Comparison of ENCODE assay signal across 27 mouse cellular contexts in the genomic region with DNA sequence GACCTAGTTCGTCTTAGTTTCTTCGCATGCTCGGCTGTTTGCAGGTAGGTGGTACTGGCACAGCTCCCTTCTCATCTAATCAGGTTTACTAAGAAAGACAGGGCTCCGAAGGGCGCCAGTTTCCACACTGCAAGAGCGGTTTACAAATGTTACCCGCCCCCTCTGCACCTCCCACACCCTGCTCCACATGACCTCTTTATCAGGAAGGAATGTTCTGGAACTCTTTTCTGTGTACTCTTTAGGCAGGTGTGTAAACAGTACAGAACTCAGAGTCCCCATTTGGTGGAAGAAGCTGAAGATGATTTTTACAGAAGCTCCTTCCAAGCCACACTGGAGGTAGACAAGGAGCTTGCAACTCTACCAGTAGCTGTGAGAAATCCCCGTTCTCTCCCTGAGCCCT. TPM values are rescaled to one million over a fixed set of nuclear protein-coding genes. Genes with fewer than 3 reads are reported as not detected.
DNase-seq lines count a peak whose midpoint lies in the region; ATAC-seq lines count a peak whose summit lies in the region.
"Had no signal": no experiment of that assay in that cellular context is flagged by ENCODE, and none has a peak within 500 bp of the region (broad histone marks: within the 10 kb centered on the region; RNA-seq: fewer than 3 reads in every experiment).

No protein-coding gene starts in this region.

- 69% methylated on average over 8 of the region's 8 CpGs for WGBS in liver, embryonic 11.5 days
- WGBS in embryonic facial prominence, embryonic 10.5 days, result 88% methylated on average over 8 of the region's 8 CpGs

- no peak for DNase-seq in frontal cortex, adult 2 months (ENCODE audit: extremely low spot score in 1 of 2, low spot score in 1 of 2)
- peak; percentile 13 for DNase-seq in lung, postnatal 25 days (ENCODE audit: low spot score)
- no peak for DNase-seq in lung, postnatal 14 days
- DNase-seq in lung, postnatal 36 days, result peak; percentile 23
- peak; percentile 3 for DNase-seq in yolk sac, embryonic 10.5 days (ENCODE audit: low spot score)
- DNase-seq in liver, embryonic 11.5 days (ENCODE audit: low spot score), result no peak
- no peak for DNase-seq in embryonic facial prominence, embryonic 10.5 days (ENCODE audit: low spot score)
- DNase-seq: adrenal gland, postnatal 14 days; cerebellum, adult 18-20 months; gastrocnemius, adult 2 months; kidney, adult 11 months; kidney, postnatal 25 days; liver, postnatal 0 days; right cerebral cortex, adult 18-20 months; thymus, postnatal 14 days had no signal

- H3K9me3 ChIP-seq in liver, embryonic 11.5 days (ENCODE audit: control insufficient read depth, low read length), result no peaks in the 10 kb centered on the region
- H3K9me3 ChIP-seq in embryonic facial prominence, embryonic 10.5 days, result no peaks in the 10 kb centered on the region
- H3K9me3 ChIP-seq: forebrain, embryonic 13.5 days; heart, embryonic 10.5 days; heart, embryonic 15.5 days; kidney, embryonic 15.5 days; limb, embryonic 13.5 days; liver, embryonic 12.5 days; midbrain, embryonic 12.5 days; neural tube, embryonic 12.5 days had no signal

- no peaks in the 10 kb centered on the region for H3K27me3 ChIP-seq in liver, embryonic 11.5 days (replicated peaks; ENCODE audit: control insufficient read depth, insufficient read depth, low read length)
- H3K27me3 ChIP-seq in embryonic facial prominence, embryonic 10.5 days (replicated peaks; ENCODE audit: low read depth, poor library complexity, severe bottlenecking), result no peaks in the 10 kb centered on the region
- H3K27me3 ChIP-seq: forebrain, embryonic 13.5 days; heart, embryonic 15.5 days; kidney, embryonic 15.5 days; limb, embryonic 13.5 days; liver, embryonic 12.5 days; midbrain, embryonic 12.5 days; neural tube, embryonic 12.5 days had no signal

- ATAC-seq in frontal cortex, adult (ENCODE audit: low TSS enrichment), result 0 out of 2 replicates have a peak, but pooled peaks have one; percentile 9
- no peak for ATAC-seq in liver, embryonic 11.5 days (replicated peaks; ENCODE audit: low FRiP score)
- ATAC-seq: forebrain, embryonic 13.5 days; hindbrain, embryonic 16.5 days; liver, embryonic 12.5 days; liver, postnatal 0 days had no signal

- no peak overlapping the region for H3K9ac ChIP-seq in liver, embryonic 11.5 days (ENCODE audit: low read depth, low read length)
- H3K9ac ChIP-seq: forebrain, embryonic 13.5 days; heart, embryonic 15.5 days; kidney, embryonic 15.5 days; limb, embryonic 13.5 days; liver, embryonic 12.5 days; liver, postnatal 0 days; midbrain, embryonic 12.5 days; neural tube, embryonic 12.5 days had no signal

- H3K4me2 ChIP-seq in liver, embryonic 11.5 days, result no peak overlapping the region
- H3K4me2 ChIP-seq: forebrain, embryonic 13.5 days; heart, embryonic 15.5 days; kidney, embryonic 15.5 days; limb, embryonic 13.5 days; liver, embryonic 12.5 days; midbrain, embryonic 12.5 days; neural tube, embryonic 12.5 days had no signal

- no peak overlapping the region for H3K27ac ChIP-seq in liver, embryonic 11.5 days (ENCODE audit: low read depth, low read length)
- H3K27ac ChIP-seq in embryonic facial prominence, embryonic 10.5 days (replicated peaks), result no peak overlapping the region
- H3K27ac ChIP-seq: forebrain, embryonic 13.5 days; gastrocnemius, adult 2 months; heart, embryonic 10.5 days; heart, embryonic 15.5 days; kidney, embryonic 15.5 days; left cerebral cortex, adult 2 months; limb, embryonic 13.5 days; liver, embryonic 12.5 days; midbrain, embryonic 12.5 days; neural tube, embryonic 12.5 days had no signal

- no peaks in the 10 kb centered on the region for H3K36me3 ChIP-seq in liver, embryonic 11.5 days (ENCODE audit: control insufficient read depth, insufficient read depth, low read length)
- H3K36me3 ChIP-seq in embryonic facial prominence, embryonic 10.5 days (replicated peaks), result no peaks in the 10 kb centered on the region
- H3K36me3 ChIP-seq: heart, embryonic 10.5 days; heart, embryonic 15.5 days; kidney, embryonic 15.5 days; limb, embryonic 13.5 days; liver, embryonic 12.5 days; midbrain, embryonic 12.5 days; neural tube, embryonic 12.5 days had no signal

- no peaks in the 10 kb centered on the region for H3K4me1 ChIP-seq in liver, embryonic 11.5 days (replicated peaks; ENCODE audit: control insufficient read depth, insufficient read depth, low read length)
- H3K4me1 ChIP-seq in embryonic facial prominence, embryonic 10.5 days, result no peaks in the 10 kb centered on the region
- H3K4me1 ChIP-seq: forebrain, embryonic 13.5 days; heart, embryonic 10.5 days; heart, embryonic 15.5 days; kidney, embryonic 15.5 days; limb, embryonic 13.5 days; liver, embryonic 12.5 days; midbrain, embryonic 12.5 days; neural tube, embryonic 12.5 days had no signal

- no peak overlapping the region for H3K4me3 ChIP-seq in liver, embryonic 11.5 days (ENCODE audit: low read depth, low read length)
- H3K4me3 ChIP-seq in embryonic facial prominence, embryonic 10.5 days, result no peak overlapping the region
- H3K4me3 ChIP-seq: forebrain, embryonic 13.5 days; gastrocnemius, adult 2 months; heart, embryonic 10.5 days; heart, embryonic 15.5 days; kidney, embryonic 15.5 days; left cerebral cortex, adult 2 months; limb, embryonic 13.5 days; liver, embryonic 12.5 days; midbrain, embryonic 12.5 days; myocyte; neural tube, embryonic 12.5 days had no signal

RNA-seq across cellular contexts. Expression of a gene that starts 31.2 kb away (rescaled TPM):
- 34.5 and 41.6 TPM in 2 replicates for polyA plus RNA-seq in frontal cortex, adult 2 months (2012; rRNA removed)
- polyA plus RNA-seq in liver, embryonic 11.5 days (2014; fragmentation: Nextera tagmentation; extraction: Ambion mirVana), result 1.3 and 1.6 TPM in 2 replicates
- 3.4 and 3.9 TPM in 2 replicates for polyA plus RNA-seq in embryonic facial prominence, embryonic 10.5 days (2016; fragmentation: Nextera tagmentation; extraction: Ambion mirVana)

Comparison
In these comparisons a context has a peak if more than half of its experiments do, and no peak if none do; other contexts are left out.
1. DNase-seq: peak in lung, postnatal 25 days (single experiment), lung, postnatal 36 days (single experiment) and yolk sac, embryonic 10.5 days (single experiment); none in frontal cortex, adult 2 months (0 of 2), lung, postnatal 14 days (single experiment), liver, embryonic 11.5 days (single experiment) and embryonic facial prominence, embryonic 10.5 days (single experiment).